In genomic region chr9:57246482-57246881, GRCm38 (mm10) we compare ENCODE assay signal across 12 mouse cellular contexts.
"Had no signal": no experiment of that assay in that cellular context is flagged by ENCODE, and none has a peak within 500 bp of the region (broad histone marks: within the 10 kb centered on the region; RNA-seq: fewer than 3 reads in every experiment).

No protein-coding gene starts in this region.

- DNase-seq: retina, postnatal 1 day; right cerebral cortex, adult 18-20 months; right cerebral cortex, postnatal 14 days; right cerebral cortex, postnatal 25 days; right cerebral cortex, postnatal 4 days; spleen, adult 18-20 months; thymus, adult 18-20 months; thymus, adult 2 months; thymus, postnatal 14 days; thymus, postnatal 25 days; thymus, postnatal 36 days; thymus, postnatal 4 days had no signal
